Mouse (Mus musculus) granulocyte monocyte progenitor cell, adult 5-6 weeks (primary cell): ENCODE results near the gene Rassf3. TPM values are rescaled to one million over a fixed set of nuclear protein-coding genes. Genes with fewer than 3 reads are reported as not detected.

ENCODE experiments used
- ATAC-seq: replicated peaks from 2 replicates; pipeline ENCODE4 v1.8.0; 2016; ENCODE audit warnings: mild to moderate bottlenecking, moderate TSS enrichment, inconsistent platforms; ENCODE audit not compliant: poor library complexity, severe bottlenecking
- total RNA-seq, 2 experiments: library from RNA; stranded (forward) in 1 of 2; stranded (reverse) in 1 of 2; fragments of 200-712, 200-1000 nt in 1 of 2; fragments of >200 nt in 1 of 2; fragmentation: Nextera tagmentation in 1 of 2; gene quantifications; 2 replicates each; pipeline ENCODE4 v1.2.3; 2014 to 2017

The Rassf3 gene
- total RNA-seq, 2 experiments from 2014 or later = 21.0 to 30.6 TPM

- peak; percentile 85 for ATAC-seq
Observed at GRCm38 (mm10) chr10:121374693-121375620, 101.2 kb downstream of the Rassf3 start.

DNA sequence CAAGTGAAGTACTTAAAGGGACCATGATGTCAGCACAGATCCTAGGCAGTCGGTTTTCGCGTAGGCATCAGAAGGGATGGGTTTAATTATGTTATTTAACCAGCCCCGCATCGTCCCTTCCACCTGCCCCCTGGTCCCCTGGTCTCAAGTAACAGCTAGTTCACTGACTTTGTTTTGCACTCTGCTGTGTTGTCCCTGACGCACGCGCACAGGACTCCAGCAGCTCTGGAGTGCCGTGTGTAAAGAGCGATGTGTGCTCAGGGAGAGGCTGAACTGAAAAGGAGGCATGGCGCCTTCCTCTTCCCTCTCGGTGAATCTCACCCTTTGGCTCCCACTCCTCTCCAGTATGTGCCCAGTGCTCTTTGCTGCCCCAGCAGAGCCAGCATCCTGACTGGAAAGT is 102.1 kb downstream of the Rassf3 start:
- no peak for ATAC-seq

GRCm38 (mm10) chr10:121370777-121371176 is 105.4 kb downstream of the Rassf3 start:
- no peak for ATAC-seq

DNA sequence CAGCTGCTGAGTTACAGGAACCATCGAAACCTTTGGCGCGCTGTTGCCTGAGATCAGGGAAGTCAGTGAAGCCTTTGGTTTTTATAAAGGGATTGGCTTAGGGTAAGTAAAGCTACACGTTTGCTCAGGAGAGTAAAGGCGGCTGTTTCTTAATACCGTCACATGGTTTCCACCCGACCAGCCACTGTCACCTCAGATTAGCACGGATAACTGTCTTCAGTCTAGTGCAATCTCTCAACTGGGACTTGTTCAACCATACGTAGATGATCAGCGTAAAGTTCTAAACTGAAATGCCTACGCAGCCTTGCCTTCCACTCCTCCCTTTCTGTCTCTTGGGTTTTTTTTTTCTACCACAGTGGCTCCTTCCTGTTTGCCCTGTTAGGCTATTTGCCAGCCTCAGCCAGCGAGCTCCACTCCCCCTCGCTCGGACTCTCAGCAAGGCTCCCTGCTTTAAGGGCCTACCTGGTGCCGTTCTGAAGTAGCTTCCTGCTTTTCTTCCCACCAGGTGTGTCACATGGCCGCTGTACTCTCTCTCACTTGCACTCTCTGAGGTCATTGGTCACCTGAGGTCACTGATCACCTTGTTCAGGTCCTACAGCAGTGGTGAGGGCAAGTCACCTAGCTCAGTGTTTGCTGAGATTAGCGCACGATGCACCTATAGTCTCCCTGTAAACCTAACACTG is 107.2 kb downstream of the Rassf3 start:
- peak; percentile 14 for ATAC-seq

DNA sequence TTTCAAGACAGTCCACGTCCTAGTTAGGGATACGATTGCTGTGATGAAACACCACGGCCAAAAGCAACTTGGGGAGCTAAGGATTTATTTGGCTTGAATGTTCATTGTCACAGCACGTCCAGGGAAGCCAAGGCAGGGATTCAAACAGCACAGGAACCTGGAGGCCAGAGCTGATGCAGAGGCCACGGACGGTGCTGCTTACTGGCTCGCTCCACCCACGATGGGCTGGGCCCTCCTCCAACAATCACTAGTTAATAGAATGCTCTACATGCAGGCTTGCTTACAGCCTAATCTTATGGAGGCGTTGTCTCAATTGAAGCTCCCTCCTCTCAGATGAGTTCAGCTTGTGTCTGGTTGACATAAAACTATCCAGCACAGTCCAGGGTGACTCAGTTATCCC is 108.4 kb downstream of the Rassf3 start:
- ATAC-seq = no peak

DNA sequence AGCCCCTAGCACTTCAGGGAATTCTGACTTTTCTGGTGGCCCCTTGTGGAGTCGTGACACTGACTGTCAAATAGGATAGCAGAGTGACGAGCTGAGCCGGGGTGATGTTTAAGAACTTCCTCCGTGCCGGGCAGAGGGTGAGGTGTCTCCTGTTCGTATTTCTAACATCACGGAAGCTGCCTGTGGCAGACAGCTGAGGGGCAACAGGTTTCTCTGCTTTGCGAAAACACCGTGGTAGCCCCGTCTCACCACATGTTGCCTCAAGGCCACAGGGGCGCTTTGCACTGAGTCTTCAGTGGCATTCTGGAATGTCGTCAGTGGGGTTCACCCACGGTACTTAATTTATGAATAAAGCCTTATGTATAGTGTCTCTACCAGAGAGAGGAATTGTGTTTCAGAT is 108.9 kb downstream of the Rassf3 start:
- ATAC-seq = no peak

DNA sequence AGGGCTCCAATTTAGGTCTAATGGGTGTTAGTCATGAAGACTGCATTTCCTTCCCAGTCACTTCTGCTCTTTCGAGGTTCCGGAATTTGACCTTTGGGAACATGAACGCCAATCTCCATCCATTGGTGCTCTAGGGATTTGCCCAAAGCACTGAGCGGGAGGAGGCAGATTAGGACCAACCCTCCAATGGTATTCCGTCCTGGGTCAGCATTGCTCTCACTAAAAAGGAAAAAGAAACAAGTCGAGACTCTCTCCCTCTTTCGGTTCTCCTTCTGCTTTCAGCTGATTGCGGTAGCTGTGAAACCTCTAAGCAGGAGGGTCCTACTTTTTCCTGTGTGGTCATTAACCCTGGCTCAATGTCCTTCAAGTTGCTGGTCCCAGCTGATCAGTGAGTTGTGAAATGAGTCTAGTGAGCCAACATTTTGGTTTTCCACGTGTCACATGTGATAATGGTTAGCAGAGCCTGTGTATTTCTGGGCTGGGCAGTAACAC is 110.3 kb downstream of the Rassf3 start:
- peak; percentile 79 for ATAC-seq

DNA sequence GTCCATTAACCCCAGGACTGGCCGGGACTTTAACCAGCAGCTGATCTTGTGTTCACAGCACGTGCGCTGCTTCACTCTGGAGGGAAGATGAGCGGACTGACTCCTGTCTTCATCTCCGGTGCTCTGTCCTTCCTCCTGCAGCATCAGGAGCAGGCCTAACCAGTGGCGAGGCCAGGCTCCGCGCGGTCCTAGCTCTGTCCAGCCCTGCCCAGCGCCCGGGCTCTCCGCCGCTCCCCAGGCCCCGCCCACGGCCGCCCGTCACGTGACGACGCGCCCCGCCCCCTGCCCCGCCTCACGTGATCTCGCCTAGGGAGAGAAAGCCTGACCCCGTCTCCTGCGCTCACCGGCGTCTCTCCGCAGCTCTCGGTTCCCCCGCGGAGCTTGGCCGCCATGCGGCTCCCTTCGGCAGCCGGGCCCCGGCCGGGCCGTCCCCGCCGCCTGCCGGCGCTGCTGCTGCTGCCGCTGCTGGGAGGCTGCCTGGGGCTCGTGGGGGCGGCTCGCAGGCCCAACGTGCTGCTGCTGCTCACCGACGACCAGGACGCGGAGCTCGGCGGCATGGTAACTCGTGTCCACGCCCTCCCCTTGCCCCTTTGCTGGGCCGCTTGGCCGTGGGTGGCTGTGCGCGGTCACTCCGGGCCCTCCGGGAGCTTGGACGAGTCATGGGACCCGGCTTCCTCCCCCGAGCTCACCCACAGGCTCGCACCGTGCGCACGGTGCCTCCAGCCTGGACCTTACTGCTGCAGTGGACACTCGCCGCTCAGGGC is 111.2 kb downstream of the Rassf3 start, which contains the start of gene Gns:
Gene Gns (plus strand): TSS at position 290 of the 764 bp plus-strand sequence.
- ATAC-seq = peak; percentile 45

GRCm38 (mm10) chr10:121364306-121364705 is 111.8 kb downstream of the Rassf3 start:
- ATAC-seq = no peak

DNA sequence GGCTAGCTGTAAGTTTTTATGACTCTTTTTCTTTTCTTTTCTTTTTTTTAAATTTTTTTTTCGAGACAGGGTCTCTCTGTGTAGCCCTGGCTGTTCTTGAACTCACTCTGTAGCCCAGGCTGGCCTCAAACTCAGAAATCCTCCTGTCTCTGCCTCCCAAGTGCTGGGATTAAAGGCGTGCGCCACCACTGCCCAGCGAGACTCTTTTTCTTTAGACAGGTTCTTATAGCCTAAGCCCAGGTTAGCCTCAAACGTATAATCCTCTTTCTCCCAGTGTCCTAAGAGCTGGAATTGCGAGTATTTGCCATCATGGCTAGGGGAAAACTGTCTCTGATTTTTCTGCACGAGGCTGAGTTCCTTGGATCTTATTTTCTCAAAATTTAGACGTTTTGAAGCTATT is 112.9 kb downstream of the Rassf3 start:
- no peak for ATAC-seq

DNA sequence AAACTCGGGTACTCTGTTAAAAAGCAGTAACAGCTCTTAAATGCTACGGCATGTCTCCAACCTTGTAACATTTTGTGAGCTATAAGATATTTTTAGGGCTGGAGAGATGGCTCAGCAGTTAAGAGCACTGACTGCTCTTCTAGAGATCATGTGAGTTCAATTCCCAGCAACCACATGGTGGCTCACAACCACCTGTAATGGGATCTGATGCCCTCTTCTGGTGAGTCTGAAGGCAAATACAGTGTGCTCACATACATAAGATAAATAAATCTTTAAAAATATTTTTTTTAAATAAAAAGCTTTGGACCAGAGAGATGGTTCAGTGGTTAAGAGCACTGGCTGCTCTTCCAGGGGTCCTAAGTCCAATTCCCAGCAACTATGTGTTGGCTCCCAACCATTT is 115.8 kb downstream of the Rassf3 start:
- ATAC-seq = no peak

Other genes starting within 250 kb of the Rassf3 start
- not detected in 2 replicates for gene Tbc1d30, start 125.1 kb downstream of the Rassf3 start, total RNA-seq (2014; fragmentation: Nextera tagmentation)
- 2.6 and 7.3 TPM in 2 replicates for gene Tbc1d30, start 125.1 kb downstream of the Rassf3 start, total RNA-seq (2017)
- 13.6 and 15.6 TPM in 2 replicates for gene Gns, start 111.3 kb downstream of the Rassf3 start, total RNA-seq (2014; fragmentation: Nextera tagmentation)
- 7.1 and 9.4 TPM in 2 replicates for gene Gns, start 111.3 kb downstream of the Rassf3 start, total RNA-seq (2017)
- gene Tbk1, start 110.4 kb upstream of the Rassf3 start, total RNA-seq (2014; fragmentation: Nextera tagmentation) = 69.1 and 70.9 TPM in 2 replicates
- gene Tbk1, start 110.4 kb upstream of the Rassf3 start, total RNA-seq (2017) = 53.0 and 67.7 TPM in 2 replicates
- gene Xpot, start 150.0 kb upstream of the Rassf3 start, total RNA-seq (2014; fragmentation: Nextera tagmentation) = 69.6 and 73.3 TPM in 2 replicates
- gene Xpot, start 150.0 kb upstream of the Rassf3 start, total RNA-seq (2017) = 93.8 and 105 TPM in 2 replicates
- not detected in 2 replicates for gene D930020B18Rik, start 165.2 kb upstream of the Rassf3 start, total RNA-seq (2014; fragmentation: Nextera tagmentation)
- gene D930020B18Rik, start 165.2 kb upstream of the Rassf3 start, total RNA-seq (2017) = 2.5 TPM in 1 of 2 replicates, not detected in the other